Mouse (Mus musculus): ENCODE data around the gene Gsx2. TPM values are rescaled to one million over a fixed set of nuclear protein-coding genes. Genes with fewer than 3 reads are reported as not detected.

Gene Gsx2
- polyA plus RNA-seq, 1 experiment: not detected

DNA sequence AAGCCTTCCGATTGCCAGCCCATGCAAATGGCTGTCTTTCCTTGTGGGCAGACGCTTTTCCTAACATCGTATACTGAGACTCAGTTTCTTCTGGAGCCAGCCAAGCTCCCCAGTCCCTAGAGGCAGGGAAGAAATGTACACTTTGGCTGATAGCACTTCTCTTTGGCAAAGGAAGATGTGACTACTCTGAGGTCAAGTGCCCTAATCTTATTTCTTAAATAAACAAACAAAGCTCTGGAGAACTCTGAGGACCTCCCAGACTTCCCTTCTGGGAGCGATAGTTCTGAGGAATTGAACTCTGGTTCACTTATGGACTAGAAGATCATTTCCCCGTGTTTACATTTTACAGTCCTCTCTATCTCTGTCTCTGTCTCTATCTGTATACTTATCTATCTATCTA, 34.0 kb downstream of the Gsx2 start:
- TF ChIP-seq GATA1 (IDR thresholded peaks at IDR 0.05; ENCODE audit: low read length): no peak

DNA sequence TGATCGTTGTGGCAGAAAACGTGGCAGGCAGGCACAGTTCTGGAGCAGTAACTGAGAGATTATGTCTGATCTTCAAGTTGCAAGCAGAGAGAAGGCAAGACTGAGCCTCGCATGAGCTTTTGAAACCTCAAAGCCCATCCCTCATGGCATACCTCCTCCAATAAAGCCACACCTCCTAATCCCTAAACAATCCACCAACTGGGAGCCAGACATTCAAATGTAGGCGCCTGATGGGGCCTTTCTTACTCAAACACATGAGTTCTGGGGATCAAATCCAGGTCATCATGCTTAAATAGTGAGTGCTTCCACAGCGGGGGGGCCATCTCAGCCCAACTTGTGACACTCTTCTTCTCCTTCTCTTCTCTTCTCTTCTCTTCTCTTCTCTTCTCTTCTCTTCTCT, 36.4 kb downstream of the Gsx2 start:
- no peak for TF ChIP-seq GATA1 (IDR thresholded peaks at IDR 0.05; ENCODE audit: low read length)

DNA sequence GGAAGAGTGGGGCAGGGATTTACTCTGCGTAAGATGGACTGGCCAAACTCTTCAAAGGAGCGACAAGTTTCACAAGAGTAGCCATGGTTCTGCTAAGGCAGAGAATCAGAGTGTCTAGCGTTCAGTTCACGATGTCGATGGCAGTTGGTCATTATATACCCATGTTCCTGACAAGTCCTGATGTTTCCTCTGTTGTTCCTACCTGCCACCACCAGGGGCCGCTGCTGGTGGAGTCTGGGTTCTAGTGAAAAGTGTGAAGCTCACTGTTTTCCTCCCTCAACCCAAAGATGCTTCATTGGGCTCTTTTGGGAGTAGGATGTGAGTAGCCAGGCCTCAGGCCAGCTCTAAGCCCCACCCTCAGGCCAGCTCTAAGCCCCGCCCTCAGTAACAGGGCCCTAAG, 43.4 kb downstream of the Gsx2 start:
- no peak for TF ChIP-seq GATA1 (IDR thresholded peaks at IDR 0.05; ENCODE audit: low read length)

DNA sequence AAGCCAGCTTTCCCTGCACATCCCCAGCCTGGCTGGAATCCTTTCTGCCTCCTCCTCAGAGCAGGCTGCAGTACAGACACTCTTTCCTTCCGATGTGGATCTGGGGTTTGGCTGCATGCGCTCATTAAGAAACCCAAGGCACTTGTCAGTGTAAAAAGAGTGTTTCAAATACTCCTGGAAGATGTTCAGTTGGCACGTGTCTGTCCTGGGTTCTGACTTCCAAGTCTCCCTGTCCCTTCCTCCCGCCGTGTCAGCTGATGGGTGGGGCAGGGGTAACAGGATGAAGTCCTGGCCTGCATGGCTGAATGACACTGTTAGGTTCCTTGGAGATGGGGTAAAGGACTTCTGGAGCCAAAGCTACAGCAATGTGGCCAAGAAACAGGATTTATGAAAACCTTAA, 46.2 kb downstream of the Gsx2 start:
- TF ChIP-seq GATA1 (IDR thresholded peaks at IDR 0.05; ENCODE audit: low read length): no peak

Other genes starting within 250 kb of the Gsx2 start
- gene Chic2, start 30.8 kb upstream of the Gsx2 start, polyA plus RNA-seq (2012): 27.4 and 36.9 TPM in 2 replicates
- gene Pdgfra, start 76.7 kb downstream of the Gsx2 start, polyA plus RNA-seq (2012): not detected in 2 replicates

Measured in G1E-ER4 (cell line).